Mouse (Mus musculus) forelimb bud, embryonic 11.5 days (tissue): Measurements from ENCODE around the gene Olfr798.

Experiments used
- DNase-seq: peaks from one replicate; pipeline ENCODE4 v3.0.0-alpha.2; 2012; ENCODE audit warnings: low read depth, low spot score

The Olfr798 gene

DNA sequence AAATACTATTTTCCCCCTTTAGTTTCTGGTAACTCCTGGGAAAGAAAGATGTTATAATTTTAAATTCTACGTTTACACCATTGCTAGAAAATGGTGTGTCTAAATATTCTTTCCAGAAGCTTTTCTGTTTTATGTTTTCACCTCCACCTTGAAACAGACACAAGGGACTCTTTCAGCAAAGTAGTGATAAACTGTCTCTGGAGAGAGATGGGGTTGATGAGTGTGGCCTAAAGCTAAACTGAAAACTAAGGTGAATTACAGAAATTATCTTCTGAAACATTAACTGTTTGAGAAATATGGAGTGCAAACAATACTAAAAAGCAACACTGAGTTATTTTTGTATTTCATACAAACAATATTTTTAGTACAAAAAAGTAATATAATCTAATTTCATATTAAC, at the start of gene Olfr798:
TSS of gene Olfr798 (minus strand) at position 101 of the 400 bp plus-strand sequence.
- no peak for DNase-seq

DNA sequence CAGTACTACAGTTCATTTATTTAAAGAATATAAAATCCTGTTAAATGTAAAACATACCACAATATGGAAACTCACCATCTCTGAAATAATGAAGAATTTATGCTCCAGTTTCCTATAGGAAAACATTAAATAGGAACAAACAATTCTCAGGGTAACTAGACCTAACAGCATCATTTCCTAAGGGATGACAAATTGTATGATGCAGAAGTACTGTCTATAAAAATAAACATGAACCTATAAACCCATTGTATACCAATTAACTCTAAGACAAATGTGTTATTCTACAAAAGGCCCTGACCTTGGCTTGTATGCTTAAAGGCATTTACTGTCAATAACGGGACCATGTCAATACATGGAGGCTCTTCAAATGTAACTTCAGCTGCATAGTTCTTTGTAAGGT, 46.0 kb upstream of the Olfr798 start, which contains the start of gene Olfr801:
TSS of gene Olfr801 (minus strand) at position 101 of the 400 bp plus-strand sequence.
- no peak for DNase-seq

DNA sequence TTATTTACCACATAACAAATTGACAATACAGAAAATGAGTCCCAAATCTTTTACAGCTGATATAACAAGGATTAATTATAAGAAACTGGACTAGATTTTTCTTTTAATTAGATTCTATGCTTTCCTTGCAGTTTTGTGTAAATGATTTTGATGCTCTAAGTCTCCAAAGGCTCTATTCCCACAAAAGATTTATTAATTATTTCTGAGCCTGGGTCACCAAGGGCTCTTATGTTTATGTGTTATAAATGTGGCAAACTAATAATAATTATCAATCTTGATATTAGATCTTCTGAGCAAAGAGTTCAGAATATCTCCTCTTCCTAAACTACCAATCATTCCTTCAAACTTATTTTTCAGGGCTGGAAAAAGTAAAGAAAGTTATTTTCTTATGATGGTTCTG, 29.7 kb upstream of the Olfr798 start, which contains the start of gene Olfr800:
TSS of gene Olfr800 (plus strand) at position 301 of the 400 bp plus-strand sequence.
- DNase-seq, result no peak

DNA sequence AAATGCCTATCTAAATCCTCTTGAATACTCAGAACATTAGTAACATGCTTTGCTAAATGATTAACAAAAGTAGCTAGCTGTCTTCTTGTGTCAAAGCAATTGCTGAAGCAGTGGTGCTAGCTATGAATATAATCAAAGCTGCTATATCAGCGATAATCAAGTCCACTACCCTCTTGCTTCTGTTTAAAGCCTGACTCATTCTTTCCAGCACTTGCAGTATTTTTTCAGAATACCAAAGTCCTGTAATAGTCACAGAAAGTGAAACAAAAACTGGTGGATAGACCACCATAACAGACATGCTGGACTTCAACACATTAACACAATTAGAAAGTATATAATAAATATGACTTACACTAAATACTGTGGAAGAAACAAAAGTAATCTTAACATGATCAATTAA, 24.0 kb upstream of the Olfr798 start:
- DNase-seq, result no peak

DNA sequence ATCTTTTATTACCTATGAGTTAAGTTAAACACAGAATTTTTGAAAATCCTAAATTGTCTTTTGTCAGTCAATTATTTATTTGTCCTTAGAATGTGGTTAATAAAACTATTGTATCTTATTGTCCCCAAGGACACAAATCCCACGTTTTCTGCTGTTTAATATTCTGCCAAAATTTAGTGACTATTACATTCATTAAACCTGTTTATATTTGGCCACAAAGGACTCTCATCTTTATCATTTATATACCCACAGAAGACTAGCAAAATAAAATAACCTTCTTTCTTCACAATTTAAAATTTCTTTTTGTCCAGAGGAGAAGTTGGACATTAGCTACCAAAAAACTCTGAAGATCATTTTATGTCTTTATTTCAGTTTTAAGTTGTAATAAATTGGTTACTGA, 9.4 kb upstream of the Olfr798 start, which contains the start of gene Olfr799:
TSS of gene Olfr799 (plus strand) at position 301 of the 400 bp plus-strand sequence.
- no peak for DNase-seq

DNA sequence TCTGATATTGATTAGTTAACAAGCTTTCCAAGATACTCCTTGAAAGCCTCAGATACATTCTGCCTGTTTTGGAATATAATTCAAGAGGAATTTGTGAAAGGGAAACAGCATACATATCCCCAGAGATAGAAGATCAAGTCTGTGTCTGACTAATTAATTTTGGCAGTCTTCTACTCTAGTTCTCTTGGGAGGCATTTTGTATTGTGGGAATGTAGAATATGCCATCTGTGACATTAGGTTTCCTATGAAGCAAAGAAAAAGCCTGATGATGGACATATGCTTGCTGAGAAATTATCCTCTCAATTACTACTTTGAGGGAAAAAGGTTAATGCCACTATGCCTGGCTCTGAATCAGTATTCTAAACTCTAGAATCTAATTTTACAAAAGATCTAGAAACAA, 4.5 kb downstream of the Olfr798 start:
- DNase-seq, result no peak

DNA sequence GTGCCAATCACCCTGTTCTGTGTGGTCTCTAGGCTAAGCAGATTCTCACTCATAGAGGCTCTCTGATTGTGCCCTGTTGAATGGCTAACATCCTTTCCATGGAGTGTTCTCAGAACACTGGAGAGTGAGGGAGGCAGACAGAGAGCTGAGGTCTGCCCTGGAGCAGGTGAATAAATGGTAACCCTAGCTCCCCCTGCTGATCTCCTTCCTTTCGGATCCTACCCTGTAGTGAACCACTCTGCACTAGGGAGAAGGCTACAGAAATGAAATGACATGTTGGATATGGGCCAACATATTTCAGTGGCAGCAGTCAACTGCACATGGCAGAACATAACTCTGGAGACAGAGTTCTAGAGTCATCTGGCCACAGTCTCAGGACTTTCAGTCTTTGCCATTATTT, 6.0 kb downstream of the Olfr798 start:
- DNase-seq, result no peak

DNA sequence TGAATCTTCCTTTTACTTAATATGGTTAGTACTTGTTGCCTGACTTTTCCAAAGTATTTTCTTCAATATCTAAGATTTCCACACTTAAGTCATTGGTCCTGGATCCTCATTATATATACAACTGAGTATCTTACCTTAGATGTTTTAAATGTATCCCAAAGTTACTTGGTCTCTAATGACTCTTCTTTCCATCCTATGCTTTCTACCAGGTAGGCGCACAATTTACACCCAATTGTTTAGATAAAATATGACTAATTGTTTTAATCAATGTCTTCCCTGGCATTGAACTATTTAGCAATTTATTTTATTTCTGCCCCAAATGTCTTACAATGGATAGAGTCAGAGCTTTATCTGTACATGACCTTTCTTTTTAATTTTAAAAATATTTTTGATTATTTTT, 15.3 kb downstream of the Olfr798 start, which contains the start of gene Olfr796:
TSS of gene Olfr796 (minus strand) at position 101 of the 400 bp plus-strand sequence.
- no peak for DNase-seq

DNA sequence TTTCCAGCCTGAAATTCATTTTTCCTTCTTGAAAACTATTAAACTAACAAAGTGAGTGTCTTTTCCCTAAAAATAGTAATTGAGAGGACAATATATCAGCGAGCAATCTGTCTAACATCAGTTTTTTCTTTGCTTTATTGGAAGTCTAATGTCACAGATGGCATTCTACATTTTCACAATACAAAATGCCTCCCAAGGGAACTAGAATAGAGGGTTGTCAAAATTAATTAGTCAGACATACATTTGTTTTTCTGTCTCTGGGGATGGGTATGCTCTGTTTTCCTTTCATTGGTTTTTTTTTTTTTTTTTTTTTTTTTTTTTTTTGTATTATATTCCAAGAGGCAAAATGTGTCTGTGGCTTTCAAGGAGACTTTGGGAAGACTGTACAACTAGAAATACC, 50.7 kb downstream of the Olfr798 start:
- no peak for DNase-seq
